Mouse (Mus musculus): ENCODE data around the gene Nr0b2. TPM values are rescaled to one million over a fixed set of nuclear protein-coding genes. Genes with fewer than 3 reads are reported as not detected.

Gene Nr0b2
- polyA plus RNA-seq, 1 experiment, result 2.4 TPM

- H3K4me1 ChIP-seq (replicated peaks; ENCODE audit: control insufficient read depth, insufficient read depth, low read length), result no peaks in the 10 kb centered on the region
- H3K27ac ChIP-seq (ENCODE audit: control insufficient read depth, insufficient read depth, low read length), result no peak overlapping the region
- TF ChIP-seq CTCF (IDR thresholded peaks at IDR 0.05; ENCODE audit: borderline replicate concordance, control insufficient read depth, extremely low read depth, insufficient read depth, low read length, poor library complexity), result no peak
- TF ChIP-seq POLR2A (IDR thresholded peaks at IDR 0.05; ENCODE audit: control insufficient read depth, extremely low read depth, insufficient read depth, low read length, poor library complexity), result no peak
- no peaks in the 10 kb centered on the region for H3K27me3 ChIP-seq (ENCODE audit: control insufficient read depth, insufficient read depth, low read length)
- H3K36me3 ChIP-seq (ENCODE audit: control insufficient read depth, insufficient read depth, low read length), result no peaks in the 10 kb centered on the region
- DNase-seq, result no peak
- H3K4me3 ChIP-seq (ENCODE audit: control insufficient read depth, insufficient read depth, low read length), result no peak overlapping the region
- 87% methylated on average over 10 of the region's 10 CpGs for WGBS
Observed at GRCm38 (mm10) chr4:133557041-133557717, 4.0 kb downstream of the Nr0b2 start.

GRCm38 (mm10) chr4:133559846-133560245 lies 6.7 kb downstream of the Nr0b2 start:
- Histone ChIP-seq H3K27ac (ENCODE audit: control insufficient read depth, insufficient read depth, low read length) (no peak overlapping the region), H3K36me3 (ENCODE audit: control insufficient read depth, insufficient read depth, low read length) (no peaks in the 10 kb centered on the region), H3K27me3 (ENCODE audit: control insufficient read depth, insufficient read depth, low read length) (no peaks in the 10 kb centered on the region), H3K4me1 (replicated peaks; ENCODE audit: control insufficient read depth, insufficient read depth, low read length) (peaks cover 8% of the 10 kb centered on the region), H3K4me3 (ENCODE audit: control insufficient read depth, insufficient read depth, low read length) (no peak overlapping the region)
- TF ChIP-seq POLR2A (IDR thresholded peaks at IDR 0.05; ENCODE audit: control insufficient read depth, extremely low read depth, insufficient read depth, low read length, poor library complexity), result no peak
- TF ChIP-seq CTCF (IDR thresholded peaks at IDR 0.05; ENCODE audit: borderline replicate concordance, control insufficient read depth, extremely low read depth, insufficient read depth, low read length, poor library complexity), result no peak
- no peak for DNase-seq
- 91% methylated on average over 4 of the region's 4 CpGs for WGBS

GRCm38 (mm10) chr4:133561622-133562021 lies 8.4 kb downstream of the Nr0b2 start:
- 91% methylated on average over 4 of the region's 4 CpGs for WGBS
- no peak overlapping the region for H3K27ac ChIP-seq (ENCODE audit: control insufficient read depth, insufficient read depth, low read length)
- DNase-seq, result no peak
- H3K36me3 ChIP-seq (ENCODE audit: control insufficient read depth, insufficient read depth, low read length), result no peaks in the 10 kb centered on the region
- no peak for TF ChIP-seq POLR2A (IDR thresholded peaks at IDR 0.05; ENCODE audit: control insufficient read depth, extremely low read depth, insufficient read depth, low read length, poor library complexity)
- no peak for TF ChIP-seq CTCF (IDR thresholded peaks at IDR 0.05; ENCODE audit: borderline replicate concordance, control insufficient read depth, extremely low read depth, insufficient read depth, low read length, poor library complexity)
- no peaks in the 10 kb centered on the region for H3K27me3 ChIP-seq (ENCODE audit: control insufficient read depth, insufficient read depth, low read length)
- H3K4me1 ChIP-seq (replicated peaks; ENCODE audit: control insufficient read depth, insufficient read depth, low read length), result peaks cover 8% of the 10 kb centered on the region
- no peak overlapping the region for H3K4me3 ChIP-seq (ENCODE audit: control insufficient read depth, insufficient read depth, low read length)

GRCm38 (mm10) chr4:133563123-133563571 lies 10.0 kb downstream of the Nr0b2 start:
- 18% methylated on average over 11 of the region's 11 CpGs for WGBS
- no peaks in the 10 kb centered on the region for H3K36me3 ChIP-seq (ENCODE audit: control insufficient read depth, insufficient read depth, low read length)
- no peak for TF ChIP-seq CTCF (IDR thresholded peaks at IDR 0.05; ENCODE audit: borderline replicate concordance, control insufficient read depth, extremely low read depth, insufficient read depth, low read length, poor library complexity)
- no peaks in the 10 kb centered on the region for H3K27me3 ChIP-seq (ENCODE audit: control insufficient read depth, insufficient read depth, low read length)
- no peak for DNase-seq
- H3K4me1 ChIP-seq (replicated peaks; ENCODE audit: control insufficient read depth, insufficient read depth, low read length), result peaks cover 8% of the 10 kb centered on the region
- no peak overlapping the region for H3K4me3 ChIP-seq (ENCODE audit: control insufficient read depth, insufficient read depth, low read length)
- no peak overlapping the region for H3K27ac ChIP-seq (ENCODE audit: control insufficient read depth, insufficient read depth, low read length)

GRCm38 (mm10) chr4:133567251-133567650 lies 14.1 kb downstream of the Nr0b2 start:
- no peaks in the 10 kb centered on the region for H3K36me3 ChIP-seq (ENCODE audit: control insufficient read depth, insufficient read depth, low read length)
- no peaks in the 10 kb centered on the region for H3K27me3 ChIP-seq (ENCODE audit: control insufficient read depth, insufficient read depth, low read length)
- H3K4me1 ChIP-seq (replicated peaks; ENCODE audit: control insufficient read depth, insufficient read depth, low read length), result peaks cover 8% of the 10 kb centered on the region
- TF ChIP-seq POLR2A (IDR thresholded peaks at IDR 0.05; ENCODE audit: control insufficient read depth, extremely low read depth, insufficient read depth, low read length, poor library complexity) (no peak), CTCF (IDR thresholded peaks at IDR 0.05; ENCODE audit: borderline replicate concordance, control insufficient read depth, extremely low read depth, insufficient read depth, low read length, poor library complexity) (no peak)
- WGBS, result 48% methylated on average over 8 of the region's 8 CpGs
- no peak overlapping the region for H3K4me3 ChIP-seq (ENCODE audit: control insufficient read depth, insufficient read depth, low read length)
- H3K27ac ChIP-seq (ENCODE audit: control insufficient read depth, insufficient read depth, low read length), result no peak overlapping the region
- no peak for DNase-seq

- no peak for DNase-seq
- H3K27ac ChIP-seq (ENCODE audit: control insufficient read depth, insufficient read depth, low read length), result no peak overlapping the region
Observed at GRCm38 (mm10) chr4:133569291-133570065, 16.3 kb downstream of the Nr0b2 start.

More at GRCm38 (mm10) chr4:133569291-133570065, 16.3 kb downstream of the Nr0b2 start:
- no peaks in the 10 kb centered on the region for H3K27me3 ChIP-seq (ENCODE audit: control insufficient read depth, insufficient read depth, low read length)
- no peaks in the 10 kb centered on the region for H3K36me3 ChIP-seq (ENCODE audit: control insufficient read depth, insufficient read depth, low read length)
- peaks cover 6% of the 10 kb centered on the region for H3K4me1 ChIP-seq (replicated peaks; ENCODE audit: control insufficient read depth, insufficient read depth, low read length)
- WGBS, result 89% methylated on average over 10 of the region's 10 CpGs
- no peak overlapping the region for H3K4me3 ChIP-seq (ENCODE audit: control insufficient read depth, insufficient read depth, low read length)
- TF ChIP-seq CTCF (IDR thresholded peaks at IDR 0.05; ENCODE audit: borderline replicate concordance, control insufficient read depth, extremely low read depth, insufficient read depth, low read length, poor library complexity) (no peak), POLR2A (IDR thresholded peaks at IDR 0.05; ENCODE audit: control insufficient read depth, extremely low read depth, insufficient read depth, low read length, poor library complexity) (no peak)

Measured in thymus, adult 2 months (tissue).